Mouse (Mus musculus): Measurements from ENCODE around the gene Usp31.

The Usp31 gene

GRCm38 (mm10) chr7:121707073-121707667 lies at the start of gene Usp31:
TSS of gene Usp31 (minus strand) at chr7:121707253.
- peak; percentile 97 for DNase-seq (ENCODE audit: low spot score)

DNA sequence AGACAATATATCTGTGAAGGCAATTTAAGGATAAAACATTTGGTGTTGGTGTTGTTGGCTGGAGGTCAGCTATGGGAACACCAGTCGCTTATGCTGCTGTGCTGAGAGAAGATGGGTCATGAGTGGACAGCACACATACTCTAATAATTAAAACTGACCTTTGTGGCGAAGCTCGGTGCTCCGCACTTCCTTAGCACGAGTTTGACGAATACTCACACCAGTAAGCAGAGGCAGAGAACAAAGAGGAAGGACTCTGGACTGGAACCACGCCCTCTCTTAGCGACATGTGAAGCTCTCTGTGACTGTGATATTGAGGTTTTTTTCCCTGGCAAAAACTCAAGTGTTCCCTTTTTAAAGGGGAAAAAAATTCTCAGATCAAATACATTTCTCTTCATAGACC lies 47.7 kb upstream of the Usp31 start:
- no peak for DNase-seq (ENCODE audit: low spot score)

GRCm38 (mm10) chr7:121750244-121750643 lies 43.2 kb upstream of the Usp31 start:
- no peak for DNase-seq (ENCODE audit: low spot score)

DNA sequence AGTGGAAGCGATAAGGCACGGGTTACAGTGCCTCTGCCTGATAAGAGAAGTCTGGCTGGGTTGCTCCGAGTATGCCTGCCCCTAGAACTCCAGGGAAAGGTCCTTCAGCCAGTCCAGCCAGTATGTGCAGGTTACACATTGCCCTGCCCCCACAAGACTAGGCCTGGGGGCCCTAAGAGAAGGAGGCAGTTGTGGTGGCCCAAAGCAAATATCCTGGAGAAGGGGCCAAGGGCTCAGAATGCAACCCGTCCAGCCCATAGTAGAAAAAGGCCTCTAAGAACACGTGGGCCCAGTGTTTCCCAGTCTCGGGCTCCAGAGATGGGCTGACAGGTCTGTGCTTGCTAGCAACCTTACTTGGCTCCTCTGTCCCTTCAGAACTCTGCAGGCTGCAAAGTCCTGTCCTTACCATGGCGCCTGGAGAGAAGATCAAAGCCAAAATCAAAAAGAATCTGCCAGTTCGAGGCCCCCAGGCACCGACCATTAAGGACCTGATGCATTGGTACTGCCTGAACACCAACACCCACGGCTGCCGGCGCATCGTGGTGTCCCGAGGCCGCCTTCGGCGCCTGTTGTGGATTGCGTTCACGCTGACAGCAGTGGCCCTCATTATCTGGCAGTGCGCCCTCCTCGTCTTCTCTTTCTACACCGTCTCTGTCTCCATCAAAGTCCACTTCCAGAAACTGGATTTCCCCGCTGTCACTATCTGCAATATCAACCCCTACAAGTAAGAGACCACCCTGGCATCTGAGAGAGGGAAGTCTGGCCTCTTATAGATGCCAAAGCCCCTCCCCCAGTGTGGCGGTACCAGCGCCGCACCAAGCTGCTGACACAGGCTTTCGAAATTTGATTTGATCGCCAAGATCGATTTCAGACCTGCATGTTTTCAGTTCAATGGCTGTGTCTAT lies 30.7 kb upstream of the Usp31 start:
- peak; percentile 6 for DNase-seq (ENCODE audit: low spot score)

DNA sequence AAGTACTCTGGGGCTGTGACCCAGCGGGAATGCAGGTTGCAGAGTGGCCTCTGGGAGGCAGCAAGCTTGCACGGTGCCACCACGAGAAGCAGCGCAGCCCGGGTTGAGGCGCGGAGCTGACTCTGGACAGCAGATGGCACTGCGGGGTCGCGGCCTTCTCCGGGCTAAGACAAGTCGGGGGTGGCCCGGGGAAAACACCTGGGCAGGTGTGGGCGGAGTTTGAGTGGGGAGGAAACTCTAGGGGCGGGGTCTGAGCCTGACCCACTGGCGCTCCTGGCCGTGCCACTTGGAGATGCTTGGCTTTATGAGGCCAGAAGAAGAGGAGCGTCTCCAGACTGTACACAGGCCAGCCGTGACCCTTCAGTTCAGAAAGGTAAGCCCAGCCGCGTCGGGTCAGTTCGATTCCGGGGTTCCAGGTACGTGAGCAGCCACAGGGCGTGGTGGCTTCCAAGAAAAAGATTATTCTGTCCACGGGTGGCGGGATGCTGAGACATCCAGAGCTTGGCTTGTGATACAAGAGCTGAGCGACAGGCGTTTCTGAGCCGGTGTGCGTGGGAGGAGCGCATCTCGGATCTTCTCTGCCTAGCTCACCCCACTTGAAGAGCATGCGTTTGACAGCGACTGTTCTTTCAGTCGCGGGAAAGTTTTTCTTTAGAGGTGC lies 27.2 kb upstream of the Usp31 start, which contains the start of gene Scnn1g:
Scnn1g (plus strand) TSS at position 309 of the 661 bp plus-strand sequence.
- DNase-seq (ENCODE audit: low spot score), result peak; percentile 88

- DNase-seq (ENCODE audit: low spot score), result no peak
Measured at GRCm38 (mm10) chr7:121730225-121730624, 23.2 kb upstream of the Usp31 start.

GRCm38 (mm10) chr7:121717031-121717430 lies 10.0 kb upstream of the Usp31 start:
- DNase-seq (ENCODE audit: low spot score), result no peak

GRCm38 (mm10) chr7:121711171-121711570 lies 4.1 kb upstream of the Usp31 start:
- no peak for DNase-seq (ENCODE audit: low spot score)

- DNase-seq (ENCODE audit: low spot score), result peak; percentile 45
Measured at GRCm38 (mm10) chr7:121706411-121707072, 511 bp downstream of the Usp31 start.

- no peak for DNase-seq (ENCODE audit: low spot score)
Measured at GRCm38 (mm10) chr7:121705051-121705450, 2.0 kb downstream of the Usp31 start.

DNA sequence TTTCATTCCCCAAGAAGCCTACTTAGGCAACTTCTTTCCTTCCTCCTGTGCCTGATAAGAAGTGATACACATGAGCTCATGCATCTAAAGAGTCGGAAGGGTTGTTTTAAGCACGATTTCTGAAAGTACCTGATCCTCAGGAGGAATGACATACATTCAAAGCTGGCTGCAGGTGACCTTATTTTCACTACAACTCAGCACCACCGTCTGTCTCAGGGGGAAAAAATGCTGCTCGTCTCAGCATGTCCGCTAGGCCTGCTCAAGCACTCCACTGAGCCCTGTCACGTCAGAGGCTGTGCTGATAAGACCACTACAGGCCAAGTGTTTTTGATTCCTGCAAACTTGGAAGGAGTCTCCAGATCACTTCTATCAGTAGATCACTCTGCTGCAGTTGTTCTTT lies 5.1 kb downstream of the Usp31 start:
- no peak for DNase-seq (ENCODE audit: low spot score)

- no peak for DNase-seq (ENCODE audit: low spot score)
Measured at GRCm38 (mm10) chr7:121700480-121700879, 6.6 kb downstream of the Usp31 start.

DNA sequence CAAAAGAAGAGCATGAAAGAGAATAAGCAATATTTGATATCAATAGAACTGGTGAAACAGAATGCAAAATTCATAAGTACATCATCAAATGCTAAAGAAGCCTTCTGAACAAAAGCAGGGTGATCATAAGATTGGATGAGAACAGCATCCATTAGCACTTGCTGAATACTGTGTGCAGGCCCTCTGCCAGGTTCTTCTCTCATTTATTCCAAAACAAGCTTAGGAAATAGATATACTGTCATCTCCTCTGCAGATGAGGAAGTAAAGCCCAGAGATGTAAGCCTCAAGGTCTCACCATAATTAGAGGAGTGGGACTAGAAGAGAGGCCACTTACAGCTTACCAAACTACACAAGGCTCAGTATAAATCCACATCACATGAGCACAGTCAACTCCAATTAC lies 7.8 kb downstream of the Usp31 start:
- peak; percentile 37 for DNase-seq (ENCODE audit: low spot score)

DNA sequence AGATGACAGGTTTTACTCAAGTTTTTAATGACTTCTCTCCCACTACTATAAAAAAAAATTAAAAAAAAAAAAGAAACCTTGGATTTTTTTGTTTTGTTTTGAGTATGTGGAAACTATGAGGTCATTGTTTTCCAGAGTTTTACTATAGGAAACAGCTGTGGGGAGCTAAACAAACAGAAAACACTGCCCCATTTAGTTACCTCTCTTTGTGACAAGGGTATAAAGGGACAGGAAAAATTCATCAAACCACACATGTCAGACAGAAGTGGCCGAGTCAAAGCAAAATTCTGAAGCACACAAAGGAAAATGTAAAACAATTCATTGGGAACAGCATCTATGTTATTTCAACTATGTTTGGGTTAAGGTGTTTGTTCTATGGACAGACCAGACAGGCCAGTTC lies 9.5 kb downstream of the Usp31 start:
- DNase-seq (ENCODE audit: low spot score), result no peak

GRCm38 (mm10) chr7:121697170-121697569 lies 9.9 kb downstream of the Usp31 start:
- peak; percentile 20 for DNase-seq (ENCODE audit: low spot score)

DNA sequence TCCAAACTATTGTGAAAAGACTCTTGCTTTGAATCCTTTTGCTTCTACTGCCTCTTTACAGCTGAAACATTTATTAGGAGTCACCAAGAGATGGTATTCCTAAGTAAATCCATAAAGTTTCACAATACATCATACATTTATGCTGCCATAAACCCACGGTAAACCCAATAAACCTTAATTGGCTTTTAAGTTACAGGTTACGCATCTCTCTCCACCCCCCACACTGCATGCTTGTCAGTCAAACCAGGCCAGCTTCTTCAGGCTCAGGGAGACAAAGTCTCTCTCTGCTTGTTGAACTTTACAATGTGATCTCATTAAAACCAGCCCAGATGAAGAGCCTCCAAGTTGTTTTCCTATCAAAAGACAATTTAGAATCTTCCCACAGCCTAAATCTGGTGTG lies 15.2 kb downstream of the Usp31 start:
- no peak for DNase-seq (ENCODE audit: low spot score)

- no peak for DNase-seq (ENCODE audit: low spot score)
Measured at GRCm38 (mm10) chr7:121689338-121689737, 17.7 kb downstream of the Usp31 start.

GRCm38 (mm10) chr7:121685140-121685984 lies 21.7 kb downstream of the Usp31 start:
- no peak for DNase-seq (ENCODE audit: low spot score)

GRCm38 (mm10) chr7:121681191-121681590 lies 25.9 kb downstream of the Usp31 start:
- no peak for DNase-seq (ENCODE audit: low spot score)

DNA sequence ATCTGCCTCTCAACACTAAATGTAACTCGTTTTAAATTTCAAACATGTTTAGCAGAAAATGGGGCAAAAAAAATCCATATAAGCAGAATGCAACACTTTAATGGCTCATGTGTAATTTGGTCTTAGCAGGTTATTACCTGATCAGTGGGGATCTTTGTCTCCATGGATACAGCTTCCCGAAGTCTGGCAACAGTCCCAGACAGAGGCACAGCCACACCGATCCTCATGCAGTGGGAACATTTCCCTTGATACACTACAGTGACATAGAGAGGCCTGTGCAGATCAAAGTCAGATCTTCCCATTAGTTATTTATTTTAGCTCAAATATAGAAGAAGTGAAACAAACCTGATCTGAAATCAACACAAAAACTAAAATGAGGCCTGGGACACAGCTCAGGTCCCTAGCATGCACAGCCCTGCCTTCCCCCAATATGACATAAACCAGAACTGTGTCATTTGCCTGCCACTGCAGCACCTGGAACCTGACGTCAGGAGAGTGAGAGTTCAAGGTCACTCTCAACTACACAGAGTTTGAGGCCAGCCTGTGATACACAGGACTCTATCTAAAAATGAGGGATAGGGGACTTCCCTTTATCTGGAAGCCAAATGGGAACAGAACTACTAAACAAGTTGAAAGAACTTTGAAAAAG lies 29.8 kb downstream of the Usp31 start:
- DNase-seq (ENCODE audit: low spot score), result peak; percentile 10

GRCm38 (mm10) chr7:121660705-121661104 lies 46.3 kb downstream of the Usp31 start:
- no peak for DNase-seq (ENCODE audit: low spot score)

Measured in layer of hippocampus, adult 11-12 months (tissue).